In the genomic region with DNA sequence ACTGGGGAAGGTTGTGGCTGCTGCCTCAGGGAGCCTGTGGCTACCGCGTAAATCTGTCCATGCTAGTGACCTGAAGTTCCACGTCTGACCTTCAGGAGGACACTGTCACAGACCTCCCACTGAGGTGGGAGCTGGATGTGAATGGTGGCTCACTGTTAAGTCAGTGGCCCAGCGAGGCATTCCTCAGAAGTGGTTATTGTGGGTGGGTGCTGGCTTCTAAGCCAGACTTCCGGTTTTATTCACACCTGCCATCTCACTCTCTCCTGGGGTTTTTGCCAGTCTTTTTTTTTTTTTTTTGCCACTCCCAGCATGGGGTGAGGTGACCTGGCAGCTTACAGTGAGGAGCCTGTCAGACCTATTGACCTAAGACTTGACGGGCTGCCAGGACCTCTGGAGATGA, we compare ENCODE assay signal across 14 mouse cellular contexts. TPM values are rescaled to one million over a fixed set of nuclear protein-coding genes. Genes with fewer than 3 reads are reported as not detected.
DNase-seq lines count a peak whose midpoint lies in the region; ATAC-seq and TF ChIP-seq lines count a peak whose summit lies in the region.
"Had no signal": no experiment of that assay in that cellular context is flagged by ENCODE, and none has a peak within 500 bp of the region (broad histone marks: within the 10 kb centered on the region; RNA-seq: fewer than 3 reads in every experiment).

No protein-coding gene starts in this region.

- ATAC-seq in kidney, embryonic 16.5 days (ENCODE audit: low FRiP score, low TSS enrichment) = no peak
- peak; percentile 82 for ATAC-seq in CD4-positive, CD25-positive, alpha-beta regulatory T cell, adult 4 months
- ATAC-seq in hematopoietic stem cell, adult 5-6 weeks (replicated peaks in 1 of 2; ENCODE audit: insufficient read depth in 1 of 2, low FRiP score in 2 of 2, low TSS enrichment in 1 of 2, low read depth in 1 of 2, poor library complexity in 2 of 2, severe bottlenecking in 2 of 2) = peak; percentile 46 to 74; a peak in 3 of 4 replicates
- ATAC-seq: forebrain, postnatal 0 days; midbrain, embryonic 16.5 days had no signal

- no peak overlapping the region for H3K4me2 ChIP-seq in kidney, embryonic 16.5 days (replicated peaks; ENCODE audit: low read depth, low read length)
- H3K4me2 ChIP-seq: heart, embryonic 11.5 days; hindbrain, embryonic 13.5 days had no signal

- no peak overlapping the region for H3K27ac ChIP-seq in kidney, adult 2 months (ENCODE audit: insufficient read depth, low read depth, low read length)
- H3K27ac ChIP-seq in kidney, embryonic 16.5 days (ENCODE audit: low read length) = no peak overlapping the region
- H3K27ac ChIP-seq: hindbrain, embryonic 13.5 days had no signal

- H3K27me3 ChIP-seq in kidney, adult 2 months (replicated peaks; ENCODE audit: control insufficient read depth, insufficient read depth, low read length) = no peaks in the 10 kb centered on the region
- H3K27me3 ChIP-seq in kidney, embryonic 16.5 days (ENCODE audit: insufficient read depth, low read length) = no peaks in the 10 kb centered on the region
- H3K27me3 ChIP-seq: hindbrain, embryonic 13.5 days had no signal

- no peaks in the 10 kb centered on the region for H3K36me3 ChIP-seq in kidney, adult 2 months (ENCODE audit: control insufficient read depth, insufficient read depth, low read length)
- no peaks in the 10 kb centered on the region for H3K36me3 ChIP-seq in kidney, embryonic 16.5 days (ENCODE audit: insufficient read depth, low read length)
- H3K36me3 ChIP-seq: hindbrain, embryonic 13.5 days had no signal

- no peak overlapping the region for H3K4me3 ChIP-seq in kidney, adult 2 months (ENCODE audit: insufficient read depth, low read depth, low read length)
- H3K4me3 ChIP-seq in kidney, embryonic 16.5 days (ENCODE audit: low read length) = no peak overlapping the region
- H3K4me3 ChIP-seq: hindbrain, embryonic 13.5 days had no signal

- no peak for TF ChIP-seq POLR2A in kidney, adult 2 months (IDR thresholded peaks at IDR 0.05; ENCODE audit: low read depth, low read length)

- no peaks in the 10 kb centered on the region for H3K9me3 ChIP-seq in kidney, embryonic 16.5 days (ENCODE audit: low read length)
- H3K9me3 ChIP-seq: hindbrain, embryonic 13.5 days had no signal

- 37% methylated on average over 6 of the region's 6 CpGs for WGBS in kidney, adult 2 months
- WGBS in kidney, embryonic 16.5 days = 23% methylated on average over 6 of the region's 6 CpGs

- 0 out of 2 replicates have a peak, but pooled peaks have one; percentile 6 for TF ChIP-seq CTCF in kidney, adult 2 months (conservative IDR thresholded peaks at IDR 0.05; ENCODE audit: insufficient read depth, insufficient read length, low read depth, low read length)

- H3K4me1 ChIP-seq in kidney, adult 2 months (ENCODE audit: control insufficient read depth, insufficient read depth, low read length) = no peaks in the 10 kb centered on the region
- H3K4me1 ChIP-seq in kidney, embryonic 16.5 days (ENCODE audit: insufficient read depth, low read length) = peaks cover 8% of the 10 kb centered on the region; the same call in 1 of the 2 replicates

- no peak for DNase-seq in kidney, adult 2 months
- DNase-seq in natural killer cell, adult 2 months (ENCODE audit: low spot score in 2 of 2) = peak; percentile 60 to 70
- no peak for DNase-seq in retina, embryonic 14.5 days (ENCODE audit: low spot score)
- DNase-seq in embryo, embryonic 11 days = no peak
- DNase-seq in c-Kit-positive CD71-positive TER-119-positive erythroid progenitor cells, embryonic 14.5 days (ENCODE audit: low spot score) = no peak
- DNase-seq: cerebellum, adult 9-10 months; forebrain, postnatal 0 days; kidney, postnatal 4 days had no signal

- H3K9ac ChIP-seq in kidney, embryonic 16.5 days (replicated peaks; ENCODE audit: low read length) = no peak overlapping the region
- H3K9ac ChIP-seq: forebrain, postnatal 0 days; hindbrain, embryonic 13.5 days had no signal

RNA-seq across cellular contexts. Expression of gene Fos, which starts 43.3 kb away (rescaled TPM):
- 1.2 and 1.3 TPM in 2 replicates for polyA plus RNA-seq in kidney, adult 2 months (2012; rRNA removed)
- polyA plus RNA-seq in kidney, embryonic 16.5 days (2015; fragmentation: Nextera tagmentation; extraction: Ambion mirVana) = 2.7 and 3.5 TPM in 2 replicates
- 10 to 100 TPM; 11.3 to 39.0 TPM for polyA plus RNA-seq in CD4-positive, CD25-positive, alpha-beta regulatory T cell, adult 4 months (2017; shearing (Covaris generic))
- total RNA-seq in hematopoietic stem cell, adult 5-6 weeks (2017) = 1,145 and 1,310 TPM in 2 replicates

RNA-seq across cellular contexts. Expression of gene Tmed10, which starts 55.8 kb away (rescaled TPM):
- polyA plus RNA-seq in kidney, adult 2 months (2012; rRNA removed) = 144 and 190 TPM in 2 replicates
- polyA plus RNA-seq in kidney, embryonic 16.5 days (2015; fragmentation: Nextera tagmentation; extraction: Ambion mirVana) = 347 and 350 TPM in 2 replicates
- 100 to 1,000 TPM; 211 to 243 TPM for polyA plus RNA-seq in CD4-positive, CD25-positive, alpha-beta regulatory T cell, adult 4 months (2017; shearing (Covaris generic))
- total RNA-seq in hematopoietic stem cell, adult 5-6 weeks (2017) = 90.3 and 111 TPM in 2 replicates

Comparison
In these comparisons a context has a peak if more than half of its experiments do, and no peak if none do; other contexts are left out.
1. DNase-seq: peak in natural killer cell, adult 2 months (2 of 2); none in kidney, adult 2 months (single experiment), retina, embryonic 14.5 days (single experiment), embryo, embryonic 11 days (single experiment) and c-Kit-positive CD71-positive TER-119-positive erythroid progenitor cells, embryonic 14.5 days (single experiment).